Mouse (Mus musculus): ENCODE measurements around the gene Klhdc3. TPM values are rescaled to one million over a fixed set of nuclear protein-coding genes. Genes with fewer than 3 reads are reported as not detected.

Klhdc3 gene
- 10 to 100 TPM; 42.8 to 54.6 TPM for total RNA-seq (2023)

DNA sequence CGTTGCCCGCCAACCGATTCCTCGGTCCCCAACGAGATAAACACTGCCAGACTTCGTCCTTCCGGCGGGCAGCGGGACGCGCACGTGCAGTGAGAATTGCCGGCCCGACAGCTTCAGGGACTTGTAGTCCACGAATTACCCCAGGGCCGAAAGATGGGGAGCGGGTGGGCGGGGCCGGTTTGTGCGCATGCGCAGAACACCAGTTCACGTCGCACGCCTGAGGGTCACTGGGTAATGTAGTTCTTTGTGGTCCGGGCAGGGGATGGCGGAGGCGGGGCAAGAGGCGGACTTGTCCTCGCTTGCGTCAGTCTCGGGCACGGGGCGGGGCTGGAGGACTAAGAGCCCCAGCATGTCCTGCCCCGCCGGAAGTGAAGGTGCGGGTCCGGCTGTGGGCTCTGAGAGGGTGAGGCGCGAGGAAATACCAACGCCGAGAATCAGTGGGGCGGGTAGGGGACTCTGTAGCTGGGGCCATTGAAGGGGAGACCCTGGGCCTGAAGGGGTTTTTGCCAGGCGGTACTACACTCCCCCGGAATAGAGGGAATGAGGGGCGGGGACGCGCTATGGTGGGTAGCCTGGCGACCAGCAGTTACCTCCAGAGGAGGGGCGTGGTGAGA lies at the start of gene Klhdc3:
Klhdc3 (minus strand) TSS at position 155 of the 614 bp plus-strand sequence.

GRCm38 (mm10) chr17:46728904-46729318 lies 48.2 kb upstream of the Klhdc3 start, which contains the start of gene Gnmt:
Gene Gnmt, minus strand, starts transcription at chr17:46729168.

DNA sequence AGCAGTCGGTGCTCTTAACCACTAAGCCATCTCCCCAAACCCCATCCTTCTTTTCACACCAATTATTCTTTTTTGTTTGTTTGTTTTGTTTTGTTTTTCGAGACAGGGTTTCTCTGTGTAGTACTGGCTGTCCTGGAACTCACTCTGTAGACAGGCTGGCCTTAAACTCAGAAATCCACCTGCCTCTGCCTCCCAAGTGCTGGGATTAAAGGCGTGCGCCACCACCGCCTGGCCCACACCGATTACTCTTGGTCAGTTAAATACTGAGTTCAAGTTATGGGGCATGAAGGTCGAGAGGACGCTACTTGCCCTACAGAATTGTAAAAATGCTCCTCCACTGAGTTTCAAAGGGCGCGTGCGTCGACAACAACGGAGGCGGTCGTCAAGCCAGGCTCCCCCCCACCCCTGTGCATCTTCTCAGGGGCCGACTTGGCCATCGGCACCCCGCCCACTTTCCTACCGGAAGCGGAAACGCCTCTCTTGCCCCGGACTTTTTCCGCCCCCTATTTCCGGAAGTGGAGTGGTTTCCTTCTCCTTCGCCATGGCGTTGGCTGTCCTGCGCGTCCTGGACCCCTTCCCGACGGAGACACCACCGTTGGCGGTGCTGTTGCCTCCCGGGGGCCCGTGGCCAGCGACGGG lies 30.4 kb upstream of the Klhdc3 start, which contains the start of gene Pex6:
Pex6 (plus strand) TSS at position 505 of the 639 bp plus-strand sequence.

DNA sequence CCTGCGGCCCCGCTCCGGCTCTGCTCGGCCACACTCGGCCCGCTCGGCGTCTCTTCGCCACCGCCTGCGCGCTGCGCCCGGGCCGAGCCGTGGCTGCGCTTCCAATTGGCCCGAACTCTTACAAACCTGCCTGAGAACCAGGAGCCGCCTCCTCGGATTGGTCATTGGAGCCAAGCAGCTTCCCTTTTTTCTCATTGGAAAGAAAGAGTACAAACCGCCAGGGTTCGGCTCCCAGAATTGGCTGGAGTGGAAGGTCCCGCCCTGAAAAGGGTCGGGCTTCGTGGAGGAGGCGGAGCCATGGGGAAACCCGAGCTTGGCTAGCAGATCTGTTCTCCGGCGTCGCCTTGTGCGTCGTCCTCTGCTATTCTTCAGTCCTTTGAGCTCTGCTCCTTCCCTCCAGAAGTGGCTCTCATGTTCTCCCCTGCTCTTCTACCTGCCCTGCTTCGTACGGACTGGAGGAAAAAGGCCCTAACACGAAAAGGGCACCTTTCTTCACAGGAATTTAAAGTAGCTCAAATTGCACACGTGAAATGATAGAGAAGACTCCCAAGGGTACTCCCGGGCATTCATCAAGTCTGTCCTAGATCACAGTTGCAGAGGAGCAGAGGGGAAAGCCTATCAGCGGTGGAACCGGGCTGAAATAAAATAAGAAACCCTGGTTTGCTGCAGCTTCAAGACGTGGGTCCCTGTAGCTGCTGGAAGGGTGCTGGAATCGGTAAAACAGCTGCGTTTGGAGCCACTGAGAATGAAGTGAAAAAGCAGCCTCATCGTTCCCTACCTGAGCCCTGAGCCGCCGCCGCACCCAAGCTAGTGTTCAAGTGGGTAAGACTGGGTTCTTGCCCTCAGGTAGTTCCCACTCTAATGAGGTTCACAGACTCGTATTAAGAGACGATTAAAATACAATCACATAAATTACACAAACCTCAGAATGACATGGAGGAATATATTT lies 24.4 kb upstream of the Klhdc3 start, which contains the start of gene Ppp2r5d:
Ppp2r5d (minus strand) TSS at position 225 of the 949 bp plus-strand sequence.

DNA sequence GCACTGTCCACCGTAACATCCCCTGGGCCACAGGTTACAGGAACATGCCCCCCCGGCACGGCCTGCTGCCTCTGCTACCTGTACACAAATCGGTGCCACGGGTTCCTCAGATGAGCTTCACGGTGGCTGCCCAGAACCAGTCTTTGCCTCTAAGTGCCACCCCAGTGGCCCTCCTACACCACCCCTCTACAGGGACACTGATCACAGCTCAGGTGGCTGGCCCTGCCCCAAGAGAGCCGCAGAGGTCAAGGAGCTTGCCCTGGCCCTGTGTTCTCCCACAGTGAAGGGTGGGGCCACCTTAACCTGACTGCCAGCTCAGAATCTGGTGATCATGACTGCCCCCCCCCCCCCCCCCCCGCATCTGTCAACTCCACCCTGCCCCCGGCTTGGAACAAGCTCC lies 2.3 kb downstream of the Klhdc3 start, which contains the start of gene Mea1:
Mea1 (plus strand) TSS at position 378 of the 400 bp plus-strand sequence.

GRCm38 (mm10) chr17:46673850-46674529 lies 6.7 kb downstream of the Klhdc3 start, which contains the start of gene Rrp36:
Gene Rrp36, minus strand, starts transcription at chr17:46674352.

GRCm38 (mm10) chr17:46650232-46651031 lies 30.3 kb downstream of the Klhdc3 start, which contains the start of gene Cul7:
Gene Cul7, plus strand, starts transcription at chr17:46650337.

DNA sequence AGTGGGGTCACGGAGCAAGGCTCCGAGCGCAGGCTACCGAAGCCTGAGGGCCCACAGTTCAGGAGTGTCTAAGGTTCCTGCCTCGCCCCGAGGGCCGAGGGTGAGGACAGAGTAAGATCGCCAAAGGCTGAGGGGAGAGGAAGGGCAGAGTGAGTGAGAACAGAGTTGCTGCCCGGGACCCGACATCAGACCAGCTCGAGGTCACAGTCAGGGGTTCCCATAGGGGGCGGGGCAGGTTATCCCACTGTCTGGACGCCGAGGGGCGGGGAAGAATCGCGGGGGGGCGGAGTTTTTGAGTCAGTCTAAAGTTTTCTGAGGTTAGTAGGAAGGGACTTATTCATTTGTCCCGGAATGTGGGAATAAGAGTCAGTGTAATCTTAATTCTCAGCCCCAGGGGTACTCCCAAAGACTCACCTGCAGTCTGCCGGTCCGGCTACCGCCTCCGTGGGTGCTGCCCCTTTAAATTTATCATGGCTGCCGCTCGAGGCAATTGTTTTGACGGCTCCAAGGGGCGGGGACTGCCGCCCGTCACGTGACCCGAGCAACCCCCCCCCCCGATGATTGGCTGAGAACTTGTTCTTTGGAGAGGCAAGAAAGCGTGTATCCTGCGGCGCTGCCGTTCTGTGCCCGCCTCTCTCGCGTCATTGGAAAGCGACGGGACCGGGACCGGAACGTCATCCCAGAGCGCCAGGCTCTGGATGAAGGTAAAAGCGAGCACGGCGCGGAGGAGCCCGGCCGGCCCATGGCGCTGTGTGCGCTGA lies 35.0 kb downstream of the Klhdc3 start, which contains the start of the genes Klc4 and Mrpl2:
Klc4 (minus strand) TSS at position 462 of the 761 bp plus-strand sequence.
Mrpl2 (plus strand) TSS at position 669 of the 761 bp plus-strand sequence.

GRCm38 (mm10) chr17:46628791-46629684 lies 51.7 kb downstream of the Klhdc3 start, which contains the start of gene Ptk7:
Gene Ptk7, minus strand, starts transcription at chr17:46629504.

Other genes with a start within 250 kb of the Klhdc3 start
- gene Slc22a7, start 242.5 kb downstream of the Klhdc3 start, total RNA-seq (2023), result not detected
- under 1 TPM; 0.53 to 0.87 TPM for gene Ttbk1, start 193.2 kb downstream of the Klhdc3 start, total RNA-seq (2023)
- 1 to 10 TPM in 1 of 2 experiments, not detected in 1; 1.1 TPM for gene Dnph1, start 184.2 kb downstream of the Klhdc3 start, total RNA-seq (2023)
- 10 to 100 TPM; 14.3 to 16.6 TPM for gene Cul9, start 134.5 kb downstream of the Klhdc3 start, total RNA-seq (2023)
- gene Srf, start 124.7 kb downstream of the Klhdc3 start, total RNA-seq (2023), result 10 to 100 TPM; 74.1 to 76.7 TPM
- not detected for gene Ptk7, start 51.4 kb downstream of the Klhdc3 start, total RNA-seq (2023)
- gene Klc4, start 34.9 kb downstream of the Klhdc3 start, total RNA-seq (2023), result 10 to 100 TPM; 13.0 to 16.7 TPM
- 10 to 100 TPM; 30.7 to 32.8 TPM for gene Mrpl2, start 34.7 kb downstream of the Klhdc3 start, total RNA-seq (2023)
- 1 to 10 TPM; 6.7 to 7.6 TPM for gene Cul7, start 30.6 kb downstream of the Klhdc3 start, total RNA-seq (2023)
- gene Rrp36, start 6.6 kb downstream of the Klhdc3 start, total RNA-seq (2023), result 10 to 100 TPM; 28.2 to 34.0 TPM
- gene Mea1, start 2.1 kb downstream of the Klhdc3 start, total RNA-seq (2023), result 10 to 100 TPM; 44.8 to 46.6 TPM
- gene Ppp2r5d, start 24.2 kb upstream of the Klhdc3 start, total RNA-seq (2023), result 10 to 100 TPM; 46.9 to 48.3 TPM
- gene Pex6, start 30.5 kb upstream of the Klhdc3 start, total RNA-seq (2023), result 10 to 100 TPM; 27.9 to 32.0 TPM
- 1 to 10 TPM; 1.8 to 6.1 TPM for gene Gnmt, start 48.3 kb upstream of the Klhdc3 start, total RNA-seq (2023)
- 10 to 100 TPM; 51.7 to 54.6 TPM for gene Cnpy3, start 71.3 kb upstream of the Klhdc3 start, total RNA-seq (2023)
- not detected for gene Ptcra, start 82.8 kb upstream of the Klhdc3 start, total RNA-seq (2023)
- 10 to 100 TPM; 16.8 to 24.2 TPM for gene 2310039H08Rik, start 91.7 kb upstream of the Klhdc3 start, total RNA-seq (2023)
- gene Rpl7l1, start 101.8 kb upstream of the Klhdc3 start, total RNA-seq (2023), result 10 to 100 TPM; 54.9 to 65.9 TPM
- gene Bicral, start 177.6 kb upstream of the Klhdc3 start, total RNA-seq (2023), result 10 to 100 TPM; 39.4 to 55.6 TPM
- gene Tbcc, start 209.8 kb upstream of the Klhdc3 start, total RNA-seq (2023), result 10 to 100 TPM; 15.6 to 16.2 TPM
- not detected for gene Prph2, start 229.5 kb upstream of the Klhdc3 start, total RNA-seq (2023)